Comparison of ENCODE assay signal across 31 mouse cellular contexts in the genomic region with DNA sequence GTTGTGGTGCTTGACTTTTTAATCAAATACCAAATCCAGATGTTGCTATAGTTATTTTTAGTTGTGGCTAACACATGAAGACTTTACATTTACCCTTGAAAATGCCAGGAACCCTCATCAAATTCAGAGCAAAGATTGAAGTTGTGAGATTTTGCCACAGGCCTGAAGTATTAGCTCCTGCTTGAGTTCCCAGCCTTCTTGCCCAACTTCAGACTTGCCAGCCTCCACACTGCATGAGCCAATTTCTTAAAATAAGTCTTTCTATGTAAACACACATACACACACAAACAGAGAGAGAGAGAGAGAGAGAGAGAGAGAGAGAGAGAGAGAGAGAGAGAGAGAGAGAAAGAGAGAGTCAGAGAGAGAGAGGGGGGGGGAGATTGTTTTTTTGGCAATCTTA.
"Had no signal": no experiment of that assay in that cellular context is flagged by ENCODE, and none has a peak within 500 bp of the region (broad histone marks: within the 10 kb centered on the region; RNA-seq: fewer than 3 reads in every experiment).

No protein-coding gene starts in this region.

- H3K36me3 ChIP-seq: limb, embryonic 10.5 days; limb, embryonic 12.5 days; limb, embryonic 13.5 days; limb, embryonic 15.5 days; liver, embryonic 12.5 days; liver, embryonic 13.5 days; liver, embryonic 15.5 days; lung, embryonic 15.5 days; midbrain, embryonic 10.5 days; midbrain, embryonic 12.5 days; midbrain, embryonic 13.5 days; midbrain, embryonic 15.5 days had no signal

- H3K27me3 ChIP-seq: limb, embryonic 12.5 days; limb, embryonic 13.5 days; limb, embryonic 15.5 days; liver, embryonic 12.5 days; liver, embryonic 13.5 days; liver, embryonic 15.5 days; lung, embryonic 15.5 days; megakaryocyte, embryonic 14.5 days; midbrain, embryonic 12.5 days; midbrain, embryonic 13.5 days; midbrain, embryonic 15.5 days had no signal

- DNase-seq: left cerebral cortex, postnatal 4 days; liver; liver, embryonic 13.5 days; liver, postnatal 0 days; lung, adult 18-20 months; lung, adult 2 months; lung, embryonic 14.5 days; lung, postnatal 10 days; lung, postnatal 14 days; lung, postnatal 36 days; lung, postnatal 4 days; midbrain, embryonic 14.5 days had no signal

- H3K4me1 ChIP-seq: limb, embryonic 10.5 days; limb, embryonic 12.5 days; limb, embryonic 13.5 days; limb, embryonic 15.5 days; lung, embryonic 15.5 days; midbrain, embryonic 10.5 days; midbrain, embryonic 12.5 days; midbrain, embryonic 13.5 days; midbrain, embryonic 15.5 days had no signal

- H3K9ac ChIP-seq: limb, embryonic 12.5 days; limb, embryonic 13.5 days; limb, embryonic 15.5 days; liver, embryonic 12.5 days; liver, embryonic 13.5 days; liver, embryonic 14.5 days; liver, embryonic 15.5 days; liver, postnatal 0 days; lung, embryonic 14.5 days; lung, embryonic 15.5 days; midbrain, embryonic 12.5 days; midbrain, embryonic 13.5 days; midbrain, embryonic 15.5 days had no signal

- H3K4me2 ChIP-seq: limb, embryonic 12.5 days; limb, embryonic 13.5 days; limb, embryonic 15.5 days; liver, embryonic 11.5 days; liver, embryonic 12.5 days; liver, embryonic 13.5 days; liver, embryonic 15.5 days; lung, embryonic 14.5 days; lung, embryonic 15.5 days; midbrain, embryonic 11.5 days; midbrain, embryonic 12.5 days; midbrain, embryonic 13.5 days; midbrain, embryonic 15.5 days had no signal

- H3K27ac ChIP-seq: limb, embryonic 10.5 days; limb, embryonic 12.5 days; limb, embryonic 13.5 days; limb, embryonic 15.5 days; liver, embryonic 12.5 days; liver, embryonic 13.5 days; liver, embryonic 14.5 days; liver, embryonic 15.5 days; lung, embryonic 15.5 days; macrophage; midbrain, embryonic 10.5 days; midbrain, embryonic 12.5 days; midbrain, embryonic 13.5 days; midbrain, embryonic 15.5 days had no signal

- H3K9me3 ChIP-seq: limb, embryonic 10.5 days; limb, embryonic 12.5 days; limb, embryonic 13.5 days; limb, embryonic 15.5 days; liver, embryonic 12.5 days; liver, embryonic 13.5 days; liver, embryonic 15.5 days; lung, embryonic 15.5 days; megakaryocyte, embryonic 14.5 days; midbrain, embryonic 10.5 days; midbrain, embryonic 12.5 days; midbrain, embryonic 13.5 days; midbrain, embryonic 15.5 days had no signal

- ATAC-seq: liver, embryonic 12.5 days; liver, postnatal 0 days; lung, postnatal 0 days; midbrain, embryonic 13.5 days; midbrain, embryonic 15.5 days; midbrain, embryonic 16.5 days had no signal

- H3K4me3 ChIP-seq: limb, embryonic 10.5 days; limb, embryonic 12.5 days; limb, embryonic 13.5 days; limb, embryonic 15.5 days; liver, embryonic 12.5 days; liver, embryonic 13.5 days; liver, embryonic 15.5 days; lung, embryonic 15.5 days; megakaryocyte, embryonic 14.5 days; midbrain, embryonic 10.5 days; midbrain, embryonic 12.5 days; midbrain, embryonic 13.5 days; midbrain, embryonic 15.5 days; myocyte had no signal
